Mouse (Mus musculus): ENCODE measurements around the gene Spp1. TPM values are rescaled to one million over a fixed set of nuclear protein-coding genes. Genes with fewer than 3 reads are reported as not detected.

Gene Spp1
- polyA plus RNA-seq, 1 experiment from 2014 or later, result 5.3 TPM

- ATAC-seq (ENCODE audit: insufficient read depth, low FRiP score, low TSS enrichment), result no peak
- WGBS, result 61% methylated on average over 3 of the region's 3 CpGs
- Histone ChIP-seq H3K4me2 (ENCODE audit: low read depth) (no peak overlapping the region), H3K4me3 (ENCODE audit: low read depth, low read length) (no peak overlapping the region), H3K4me1 (ENCODE audit: control insufficient read depth, insufficient read depth, low read length) (0 out of 2 replicates have a peak, but pooled peaks cover 7% of the 10 kb centered on the region), H3K9ac (ENCODE audit: low read length) (no peak overlapping the region), H3K27ac (ENCODE audit: low read depth, low read length) (no peak overlapping the region), H3K27me3 (ENCODE audit: control insufficient read depth, insufficient read depth, low read length) (no peaks in the 10 kb centered on the region), H3K36me3 (ENCODE audit: control insufficient read depth, insufficient read depth, low read length) (no peaks in the 10 kb centered on the region), H3K9me3 (ENCODE audit: control insufficient read depth, low read length) (no peaks in the 10 kb centered on the region)
- no peak for DNase-seq (ENCODE audit: low spot score)
These were observed 32.3 kb upstream of the Spp1 start for GRCm38 (mm10) chr5:104402651-104403050.

- Histone ChIP-seq H3K27me3 (ENCODE audit: control insufficient read depth, insufficient read depth, low read length) (no peaks in the 10 kb centered on the region), H3K4me3 (ENCODE audit: low read depth, low read length) (no peak overlapping the region), H3K36me3 (ENCODE audit: control insufficient read depth, insufficient read depth, low read length) (no peaks in the 10 kb centered on the region), H3K27ac (ENCODE audit: low read depth, low read length) (no peak overlapping the region), H3K9me3 (ENCODE audit: control insufficient read depth, low read length) (no peaks in the 10 kb centered on the region), H3K9ac (ENCODE audit: low read length) (no peak overlapping the region), H3K4me1 (ENCODE audit: control insufficient read depth, insufficient read depth, low read length) (0 out of 2 replicates have a peak, but pooled peaks cover 7% of the 10 kb centered on the region), H3K4me2 (ENCODE audit: low read depth) (no peak overlapping the region)
- WGBS, result 75% methylated on average over 3 of the region's 3 CpGs
- DNase-seq (ENCODE audit: low spot score), result no peak
- ATAC-seq (ENCODE audit: insufficient read depth, low FRiP score, low TSS enrichment), result no peak
These were observed 31.6 kb upstream of the Spp1 start for GRCm38 (mm10) chr5:104403351-104403750.

GRCm38 (mm10) chr5:104404551-104404950, 30.4 kb upstream of the Spp1 start:
- H3K27ac ChIP-seq (ENCODE audit: low read depth, low read length), result no peak overlapping the region
- DNase-seq (ENCODE audit: low spot score), result no peak
- 0 out of 2 replicates have a peak, but pooled peaks cover 7% of the 10 kb centered on the region for H3K4me1 ChIP-seq (ENCODE audit: control insufficient read depth, insufficient read depth, low read length)
- H3K36me3 ChIP-seq (ENCODE audit: control insufficient read depth, insufficient read depth, low read length), result no peaks in the 10 kb centered on the region
- no peaks in the 10 kb centered on the region for H3K9me3 ChIP-seq (ENCODE audit: control insufficient read depth, low read length)
- H3K4me2 ChIP-seq (ENCODE audit: low read depth), result no peak overlapping the region
- 88% methylated on average over 7 of the region's 7 CpGs for WGBS
- no peak overlapping the region for H3K4me3 ChIP-seq (ENCODE audit: low read depth, low read length)
- ATAC-seq (ENCODE audit: insufficient read depth, low FRiP score, low TSS enrichment), result no peak
- H3K9ac ChIP-seq (ENCODE audit: low read length), result no peak overlapping the region
- no peaks in the 10 kb centered on the region for H3K27me3 ChIP-seq (ENCODE audit: control insufficient read depth, insufficient read depth, low read length)

GRCm38 (mm10) chr5:104405051-104405450, 29.9 kb upstream of the Spp1 start:
- no peak overlapping the region for H3K9ac ChIP-seq (ENCODE audit: low read length)
- H3K27ac ChIP-seq (ENCODE audit: low read depth, low read length), result no peak overlapping the region
- no peaks in the 10 kb centered on the region for H3K9me3 ChIP-seq (ENCODE audit: control insufficient read depth, low read length)
- no peak overlapping the region for H3K4me3 ChIP-seq (ENCODE audit: low read depth, low read length)
- ATAC-seq (ENCODE audit: insufficient read depth, low FRiP score, low TSS enrichment), result no peak
- 0 out of 2 replicates have a peak, but pooled peaks cover 7% of the 10 kb centered on the region for H3K4me1 ChIP-seq (ENCODE audit: control insufficient read depth, insufficient read depth, low read length)
- no peak overlapping the region for H3K4me2 ChIP-seq (ENCODE audit: low read depth)
- no peaks in the 10 kb centered on the region for H3K36me3 ChIP-seq (ENCODE audit: control insufficient read depth, insufficient read depth, low read length)
- WGBS, result 70% methylated on average over 3 of the region's 3 CpGs
- no peak for DNase-seq (ENCODE audit: low spot score)
- H3K27me3 ChIP-seq (ENCODE audit: control insufficient read depth, insufficient read depth, low read length), result no peaks in the 10 kb centered on the region

- Histone ChIP-seq H3K27ac (ENCODE audit: low read depth, low read length) (no peak overlapping the region), H3K9ac (ENCODE audit: low read length) (no peak overlapping the region), H3K4me1 (ENCODE audit: control insufficient read depth, insufficient read depth, low read length) (0 out of 2 replicates have a peak, but pooled peaks cover 4% of the 10 kb centered on the region), H3K4me2 (ENCODE audit: low read depth) (no peak overlapping the region), H3K4me3 (ENCODE audit: low read depth, low read length) (no peak overlapping the region), H3K9me3 (ENCODE audit: control insufficient read depth, low read length) (no peaks in the 10 kb centered on the region), H3K36me3 (ENCODE audit: control insufficient read depth, insufficient read depth, low read length) (no peaks in the 10 kb centered on the region), H3K27me3 (ENCODE audit: control insufficient read depth, insufficient read depth, low read length) (no peaks in the 10 kb centered on the region)
- WGBS, result 28% methylated on average over 3 of the region's 3 CpGs
- no peak for ATAC-seq (ENCODE audit: insufficient read depth, low FRiP score, low TSS enrichment)
- DNase-seq (ENCODE audit: low spot score), result no peak
These were observed 28.2 kb upstream of the Spp1 start for GRCm38 (mm10) chr5:104406756-104407155.

- Histone ChIP-seq H3K27me3 (ENCODE audit: control insufficient read depth, insufficient read depth, low read length) (no peaks in the 10 kb centered on the region), H3K4me3 (ENCODE audit: low read depth, low read length) (no peak overlapping the region), H3K27ac (ENCODE audit: low read depth, low read length) (no peak overlapping the region), H3K4me1 (ENCODE audit: control insufficient read depth, insufficient read depth, low read length) (0 out of 2 replicates have a peak, but pooled peaks cover 2% of the 10 kb centered on the region), H3K36me3 (ENCODE audit: control insufficient read depth, insufficient read depth, low read length) (no peaks in the 10 kb centered on the region), H3K4me2 (ENCODE audit: low read depth) (no peak overlapping the region), H3K9me3 (ENCODE audit: control insufficient read depth, low read length) (no peaks in the 10 kb centered on the region), H3K9ac (ENCODE audit: low read length) (no peak overlapping the region)
- ATAC-seq (ENCODE audit: insufficient read depth, low FRiP score, low TSS enrichment) (no peak), DNase-seq (ENCODE audit: low spot score) (no peak)
- 63% methylated on average over 2 of the region's 2 CpGs for WGBS
These were observed 27.2 kb upstream of the Spp1 start for GRCm38 (mm10) chr5:104407541-104408231.

- no peak for DNase-seq (ENCODE audit: low spot score)
- H3K4me3 ChIP-seq (ENCODE audit: low read depth, low read length), result no peak overlapping the region
- WGBS, result 93% methylated on average over 7 of the region's 7 CpGs
- H3K27ac ChIP-seq (ENCODE audit: low read depth, low read length), result no peak overlapping the region
- no peaks in the 10 kb centered on the region for H3K4me1 ChIP-seq (ENCODE audit: control insufficient read depth, insufficient read depth, low read length)
- H3K4me2 ChIP-seq (ENCODE audit: low read depth), result no peak overlapping the region
- no peak overlapping the region for H3K9ac ChIP-seq (ENCODE audit: low read length)
- H3K9me3 ChIP-seq (ENCODE audit: control insufficient read depth, low read length), result no peaks in the 10 kb centered on the region
- H3K27me3 ChIP-seq (ENCODE audit: control insufficient read depth, insufficient read depth, low read length), result no peaks in the 10 kb centered on the region
- no peak for ATAC-seq (ENCODE audit: insufficient read depth, low FRiP score, low TSS enrichment)
- no peaks in the 10 kb centered on the region for H3K36me3 ChIP-seq (ENCODE audit: control insufficient read depth, insufficient read depth, low read length)
These were observed 26.4 kb upstream of the Spp1 start for GRCm38 (mm10) chr5:104408549-104408948.

GRCm38 (mm10) chr5:104415999-104416398, 18.9 kb upstream of the Spp1 start:
- 51% methylated on average over 2 of the region's 2 CpGs for WGBS
- no peaks in the 10 kb centered on the region for H3K4me1 ChIP-seq (ENCODE audit: control insufficient read depth, insufficient read depth, low read length)
- H3K9me3 ChIP-seq (ENCODE audit: control insufficient read depth, low read length), result no peaks in the 10 kb centered on the region
- no peak overlapping the region for H3K27ac ChIP-seq (ENCODE audit: low read depth, low read length)
- no peaks in the 10 kb centered on the region for H3K27me3 ChIP-seq (ENCODE audit: control insufficient read depth, insufficient read depth, low read length)
- DNase-seq (ENCODE audit: low spot score) (no peak), ATAC-seq (ENCODE audit: insufficient read depth, low FRiP score, low TSS enrichment) (no peak)
- no peak overlapping the region for H3K4me3 ChIP-seq (ENCODE audit: low read depth, low read length)
- no peak overlapping the region for H3K4me2 ChIP-seq (ENCODE audit: low read depth)
- no peak overlapping the region for H3K9ac ChIP-seq (ENCODE audit: low read length)
- no peaks in the 10 kb centered on the region for H3K36me3 ChIP-seq (ENCODE audit: control insufficient read depth, insufficient read depth, low read length)

- no peak overlapping the region for H3K4me2 ChIP-seq (ENCODE audit: low read depth)
- WGBS, result 76% methylated on average over 3 of the region's 3 CpGs
- no peaks in the 10 kb centered on the region for H3K4me1 ChIP-seq (ENCODE audit: control insufficient read depth, insufficient read depth, low read length)
- H3K4me3 ChIP-seq (ENCODE audit: low read depth, low read length), result no peak overlapping the region
- H3K27me3 ChIP-seq (ENCODE audit: control insufficient read depth, insufficient read depth, low read length), result no peaks in the 10 kb centered on the region
- H3K9me3 ChIP-seq (ENCODE audit: control insufficient read depth, low read length), result no peaks in the 10 kb centered on the region
- H3K9ac ChIP-seq (ENCODE audit: low read length), result no peak overlapping the region
- H3K36me3 ChIP-seq (ENCODE audit: control insufficient read depth, insufficient read depth, low read length), result no peaks in the 10 kb centered on the region
- ATAC-seq (ENCODE audit: insufficient read depth, low FRiP score, low TSS enrichment) (no peak), DNase-seq (ENCODE audit: low spot score) (no peak)
- H3K27ac ChIP-seq (ENCODE audit: low read depth, low read length), result no peak overlapping the region
These were observed 17.9 kb upstream of the Spp1 start for GRCm38 (mm10) chr5:104417028-104417427.

Data from neural tube, embryonic 11.5 days (tissue).